Mouse (Mus musculus) ovary, postnatal 36 days (tissue): Measurements from ENCODE around the gene Ltbr.
A peak's percentile ranks its signal among the peaks of the same experiment; 100 is the strongest.
"Not testable (repeated sequence)": the region's sequence is repeated elsewhere in the genome, so short reads cannot be mapped to it uniquely, and the experiment has no call there.

ENCODE experiments used
- DNase-seq: peaks from one replicate; pipeline ENCODE4 v3.0.0; 2022; ENCODE audit warnings: low spot score, mixed read lengths

Ltbr gene

GRCm38 (mm10) chr6:125272228-125272785 is 41.4 kb downstream of the Ltbr start:
- no peak for DNase-seq

GRCm38 (mm10) chr6:125271455-125272227 is 42.0 kb downstream of the Ltbr start:
- DNase-seq = peak; percentile 84

GRCm38 (mm10) chr6:125268799-125269198 is 44.9 kb downstream of the Ltbr start:
- DNase-seq = no peak

GRCm38 (mm10) chr6:125267469-125267868 is 46.2 kb downstream of the Ltbr start:
- DNase-seq = no peak

- not testable (repeated sequence) for DNase-seq
These were observed 47.1 kb downstream of the Ltbr start for GRCm38 (mm10) chr6:125266600-125266999.

GRCm38 (mm10) chr6:125266091-125266490 is 47.6 kb downstream of the Ltbr start:
- no peak for DNase-seq

GRCm38 (mm10) chr6:125265239-125265638 is 48.4 kb downstream of the Ltbr start:
- no peak for DNase-seq

GRCm38 (mm10) chr6:125264219-125264618 is 49.5 kb downstream of the Ltbr start:
- no peak for DNase-seq

- DNase-seq = no peak
These were observed 53.6 kb downstream of the Ltbr start for GRCm38 (mm10) chr6:125260006-125260555.
